Mouse (Mus musculus) kidney, embryonic 16.5 days (tissue): ENCODE measurements around the gene Slit3. TPM values are rescaled to one million over a fixed set of nuclear protein-coding genes. Genes with fewer than 3 reads are reported as not detected.

Experiments used
- ATAC-seq: fragments of 200-750 bp; cut with Nextera tagmentation; 2 replicates; pipeline ENCODE4 v1.8.0; 2017; ENCODE audit warnings: moderate TSS enrichment; ENCODE audit not compliant: low FRiP score, low TSS enrichment
- H3K27ac ChIP-seq: fragments of 300-500 bp; sonication (generic); 2 replicates; pipeline ENCODE4 v1.5.1; 2014; ENCODE audit warnings: low read length
- H3K27me3 ChIP-seq: fragments of 300-500 bp; sonication (generic); 2 replicates; pipeline ENCODE4 v1.6.1; 2014; ENCODE audit warnings: low read length, control low read depth, mixed read lengths; ENCODE audit not compliant: insufficient read depth
- H3K36me3 ChIP-seq: fragments of 300-500 bp; sonication (generic); 2 replicates; pipeline ENCODE4 v1.6.1; 2014; ENCODE audit warnings: low read length, control low read depth, mixed read lengths; ENCODE audit not compliant: insufficient read depth
- H3K4me1 ChIP-seq: fragments of 300-500 bp; sonication (generic); 2 replicates; pipeline ENCODE4 v1.6.1; 2014; ENCODE audit warnings: low read length, control low read depth, mixed read lengths; ENCODE audit not compliant: insufficient read depth
- H3K4me2 ChIP-seq: fragments of 300-500 bp; sonication (generic); replicated peaks from 2 replicates; pipeline ENCODE4 v1.6.1; 2014; ENCODE audit warnings: low read depth, low read length
- H3K4me3 ChIP-seq: fragments of 300-500 bp; sonication (generic); 2 replicates; pipeline ENCODE4 v1.5.1; 2014; ENCODE audit warnings: mild to moderate bottlenecking, low read length
- H3K9ac ChIP-seq: fragments of 300-500 bp; sonication (generic); replicated peaks from 2 replicates; pipeline ENCODE4 v1.6.1; 2014; ENCODE audit warnings: low read length
- H3K9me3 ChIP-seq: fragments of 300-500 bp; sonication (generic); 2 replicates; pipeline ENCODE4 v1.6.1; 2016; ENCODE audit warnings: low read length, control low read depth
- WGBS: fragments of 180-500 bp; shearing (Covaris S2); extraction: QIAGEN DNeasy Blood & Tissue Kit; methylation state at CpG from one replicate; pipeline ENCODE4 v1.1.7; 2014; 5-methylcytosine and 5-hydroxymethylcytosine counted together
- polyA plus RNA-seq: library from polyadenylated mRNA; unstranded; fragments of >200 nt; fragmentation: Nextera tagmentation; extraction: Ambion mirVana; gene quantifications from 2 replicates; pipeline ENCODE4 v1.2.1, GENCODE M21; 2015

The Slit3 gene
- polyA plus RNA-seq, 1 experiment from 2014 or later, result 8.3 TPM

- H3K4me1 ChIP-seq, result peaks cover 3% of the 10 kb centered on the region; the same call in 1 of the 2 replicates
- no peak overlapping the region for H3K27ac ChIP-seq
- H3K27me3 ChIP-seq, result no peaks in the 10 kb centered on the region
- H3K4me3 ChIP-seq, result no peak overlapping the region
- H3K9ac ChIP-seq, result no peak overlapping the region
- no peaks in the 10 kb centered on the region for H3K36me3 ChIP-seq
- H3K4me2 ChIP-seq, result no peak overlapping the region
- no peaks in the 10 kb centered on the region for H3K9me3 ChIP-seq
- WGBS, result 92% methylated on average over 6 of the region's 6 CpGs
- no peak for ATAC-seq
These were observed 566.3 kb downstream of the Slit3 start for GRCm38 (mm10) chr11:35687316-35687715.

GRCm38 (mm10) chr11:35690515-35691281 lies 569.7 kb downstream of the Slit3 start:
- Histone ChIP-seq H3K9ac (no peak overlapping the region), H3K9me3 (no peaks in the 10 kb centered on the region), H3K4me2 (no peak overlapping the region), H3K27me3 (no peaks in the 10 kb centered on the region), H3K4me3 (no peak overlapping the region), H3K4me1 (peaks cover 3% of the 10 kb centered on the region; the same call in 1 of the 2 replicates), H3K27ac (no peak overlapping the region), H3K36me3 (no peaks in the 10 kb centered on the region)
- peak; percentile 57; the same call in 1 of the 2 replicates for ATAC-seq
- 34% methylated on average over 7 of the region's 7 CpGs for WGBS

GRCm38 (mm10) chr11:35693136-35693535 lies 572.1 kb downstream of the Slit3 start:
- no peaks in the 10 kb centered on the region for H3K36me3 ChIP-seq
- WGBS, result 13% methylated on average over 5 of the region's 5 CpGs
- peaks cover 3% of the 10 kb centered on the region; the same call in 1 of the 2 replicates for H3K4me1 ChIP-seq
- no peak overlapping the region for H3K9ac ChIP-seq
- H3K4me3 ChIP-seq, result no peak overlapping the region
- no peak overlapping the region for H3K4me2 ChIP-seq
- H3K27me3 ChIP-seq, result no peaks in the 10 kb centered on the region
- H3K9me3 ChIP-seq, result no peaks in the 10 kb centered on the region
- ATAC-seq, result peak; percentile 53; the same call in 1 of the 2 replicates
- no peak overlapping the region for H3K27ac ChIP-seq

- Histone ChIP-seq H3K36me3 (no peaks in the 10 kb centered on the region; the same call in 1 of the 2 replicates), H3K4me1 (peaks cover 3% of the 10 kb centered on the region; the same call in 1 of the 2 replicates), H3K27me3 (no peaks in the 10 kb centered on the region), H3K4me3 (no peak overlapping the region), H3K4me2 (no peak overlapping the region), H3K27ac (no peak overlapping the region), H3K9me3 (no peaks in the 10 kb centered on the region), H3K9ac (no peak overlapping the region)
- WGBS, result 86% methylated on average over 7 of the region's 7 CpGs
- ATAC-seq, result 0 out of 2 replicates have a peak, but pooled peaks have one; percentile 53
These were observed 572.6 kb downstream of the Slit3 start for GRCm38 (mm10) chr11:35693625-35694024.

GRCm38 (mm10) chr11:35697476-35697875 lies 576.5 kb downstream of the Slit3 start:
- H3K4me2 ChIP-seq, result no peak overlapping the region
- no peak overlapping the region for H3K27ac ChIP-seq
- H3K9ac ChIP-seq, result no peak overlapping the region
- H3K4me1 ChIP-seq, result no peaks in the 10 kb centered on the region
- ATAC-seq, result no peak
- no peaks in the 10 kb centered on the region; the same call in 1 of the 2 replicates for H3K36me3 ChIP-seq
- H3K4me3 ChIP-seq, result no peak overlapping the region
- H3K27me3 ChIP-seq, result no peaks in the 10 kb centered on the region
- no peaks in the 10 kb centered on the region for H3K9me3 ChIP-seq
- 89% methylated on average over 7 of the region's 7 CpGs for WGBS

GRCm38 (mm10) chr11:35698901-35699300 lies 577.9 kb downstream of the Slit3 start:
- WGBS, result 85% methylated on average over 5 of the region's 5 CpGs
- no peak for ATAC-seq

GRCm38 (mm10) chr11:35703471-35703870 lies 582.4 kb downstream of the Slit3 start:
- Histone ChIP-seq H3K9ac (no peak overlapping the region), H3K27me3 (no peaks in the 10 kb centered on the region), H3K27ac (no peak overlapping the region), H3K9me3 (peaks cover 7% of the 10 kb centered on the region; the same call in 1 of the 2 replicates), H3K4me2 (no peak overlapping the region), H3K4me1 (no peaks in the 10 kb centered on the region), H3K4me3 (no peak overlapping the region), H3K36me3 (peaks cover 21% of the 10 kb centered on the region)
- ATAC-seq, result no peak
- 78% methylated on average over 4 of the region's 4 CpGs for WGBS

More at GRCm38 (mm10) chr11:35698901-35699300, 577.9 kb downstream of the Slit3 start:
- H3K4me1 ChIP-seq, result no peaks in the 10 kb centered on the region
- peaks cover 4% of the 10 kb centered on the region; the same call in 1 of the 2 replicates for H3K9me3 ChIP-seq
- H3K27me3 ChIP-seq, result no peaks in the 10 kb centered on the region
- H3K36me3 ChIP-seq, result peaks cover 11% of the 10 kb centered on the region
- no peak overlapping the region for H3K9ac ChIP-seq
- H3K4me3 ChIP-seq, result no peak overlapping the region
- H3K4me2 ChIP-seq, result no peak overlapping the region
- H3K27ac ChIP-seq, result no peak overlapping the region

GRCm38 (mm10) chr11:35704381-35704780 lies 583.4 kb downstream of the Slit3 start:
- H3K9ac ChIP-seq, result no peak overlapping the region
- no peaks in the 10 kb centered on the region for H3K4me1 ChIP-seq
- no peak overlapping the region for H3K27ac ChIP-seq
- no peak overlapping the region for H3K4me3 ChIP-seq
- no peak for ATAC-seq
- 96% methylated on average over 13 of the region's 13 CpGs for WGBS
- peaks cover 7% of the 10 kb centered on the region; the same call in 1 of the 2 replicates for H3K9me3 ChIP-seq
- H3K4me2 ChIP-seq, result no peak overlapping the region
- peaks cover 21% of the 10 kb centered on the region for H3K36me3 ChIP-seq
- no peaks in the 10 kb centered on the region for H3K27me3 ChIP-seq

GRCm38 (mm10) chr11:35704927-35705326 lies 583.9 kb downstream of the Slit3 start:
- no peak for ATAC-seq

GRCm38 (mm10) chr11:35707431-35707830 lies 586.4 kb downstream of the Slit3 start:
- H3K4me2 ChIP-seq, result no peak overlapping the region
- H3K4me3 ChIP-seq, result no peak overlapping the region
- no peak for ATAC-seq
- H3K27ac ChIP-seq, result no peak overlapping the region
- WGBS, result 93% methylated on average over 12 of the region's 12 CpGs
- H3K27me3 ChIP-seq, result no peaks in the 10 kb centered on the region
- H3K36me3 ChIP-seq, result peaks cover 21% of the 10 kb centered on the region
- H3K9me3 ChIP-seq, result peaks cover 7% of the 10 kb centered on the region; the same call in 1 of the 2 replicates
- no peaks in the 10 kb centered on the region for H3K4me1 ChIP-seq
- H3K9ac ChIP-seq, result no peak overlapping the region

More at GRCm38 (mm10) chr11:35704927-35705326, 583.9 kb downstream of the Slit3 start:
- WGBS, result 93% methylated on average over 5 of the region's 5 CpGs
- no peak overlapping the region for H3K4me2 ChIP-seq
- H3K4me1 ChIP-seq, result no peaks in the 10 kb centered on the region
- H3K27ac ChIP-seq, result no peak overlapping the region
- H3K27me3 ChIP-seq, result no peaks in the 10 kb centered on the region
- no peak overlapping the region for H3K4me3 ChIP-seq
- H3K36me3 ChIP-seq, result peaks cover 21% of the 10 kb centered on the region
- no peak overlapping the region for H3K9ac ChIP-seq
- peaks cover 7% of the 10 kb centered on the region; the same call in 1 of the 2 replicates for H3K9me3 ChIP-seq
